23 mouse cellular contexts compared by ENCODE assay signal in genomic region chr11:98979356-98979755, GRCm38 (mm10). TPM values are rescaled to one million over a fixed set of nuclear protein-coding genes. Genes with fewer than 3 reads are reported as not detected.
DNase-seq lines count a peak whose midpoint lies in the region; ATAC-seq and TF ChIP-seq lines count a peak whose summit lies in the region.
"Had no signal": no experiment of that assay in that cellular context is flagged by ENCODE, and none has a peak within 500 bp of the region (broad histone marks: within the 10 kb centered on the region; RNA-seq: fewer than 3 reads in every experiment).

No protein-coding gene starts in this region.

- H3K9me3 ChIP-seq in liver, embryonic 12.5 days (replicated peaks) = no peaks in the 10 kb centered on the region
- H3K9me3 ChIP-seq in stomach, postnatal 0 days (ENCODE audit: control insufficient read depth, low read length) = no peaks in the 10 kb centered on the region
- H3K9me3 ChIP-seq in intestine, postnatal 0 days (ENCODE audit: control insufficient read depth) = no peaks in the 10 kb centered on the region
- H3K9me3 ChIP-seq: embryonic facial prominence, embryonic 13.5 days; embryonic facial prominence, embryonic 15.5 days; forebrain, embryonic 10.5 days; forebrain, embryonic 12.5 days had no signal

- no peaks in the 10 kb centered on the region for H3K36me3 ChIP-seq in liver, adult 2 months (ENCODE audit: control insufficient read depth, insufficient read depth, low read length)
- peaks cover 5% of the 10 kb centered on the region for H3K36me3 ChIP-seq in liver, embryonic 12.5 days
- H3K36me3 ChIP-seq in stomach, postnatal 0 days (ENCODE audit: control insufficient read depth, insufficient read depth, low read length) = no peaks in the 10 kb centered on the region
- H3K36me3 ChIP-seq in intestine, postnatal 0 days (ENCODE audit: control insufficient read depth, insufficient read depth) = peaks cover 9% of the 10 kb centered on the region; the same call in 1 of the 2 replicates
- H3K36me3 ChIP-seq: forebrain, embryonic 12.5 days had no signal

- H3K9ac ChIP-seq in liver, adult 2 months (ENCODE audit: low read depth, low read length) = no peak overlapping the region
- no peak overlapping the region for H3K9ac ChIP-seq in liver, embryonic 12.5 days
- no peak overlapping the region for H3K9ac ChIP-seq in stomach, postnatal 0 days (ENCODE audit: low read length)
- H3K9ac ChIP-seq in intestine, postnatal 0 days (ENCODE audit: low read depth, low read length) = no peak overlapping the region
- H3K9ac ChIP-seq: embryonic facial prominence, embryonic 15.5 days; forebrain, embryonic 12.5 days had no signal

- no peak for TF ChIP-seq CTCF in liver, adult 2 months (IDR thresholded peaks at IDR 0.05; ENCODE audit: low read depth, low read length)
- TF ChIP-seq CTCF in stomach, postnatal 0 days (IDR thresholded peaks at IDR 0.05; ENCODE audit: low read depth) = no peak
- TF ChIP-seq CTCF in intestine, postnatal 0 days (IDR thresholded peaks at IDR 0.05; ENCODE audit: low read depth) = no peak

- H3K79me2 ChIP-seq in liver, adult 2 months (ENCODE audit: control insufficient read depth, insufficient read depth, low read length) = no peaks in the 10 kb centered on the region

- H3K27ac ChIP-seq in liver, adult 2 months (replicated peaks; ENCODE audit: insufficient read depth, low read depth, low read length) = no peak overlapping the region
- no peak overlapping the region for H3K27ac ChIP-seq in liver, embryonic 12.5 days
- no peak overlapping the region for H3K27ac ChIP-seq in stomach, postnatal 0 days (replicated peaks)
- no peak overlapping the region for H3K27ac ChIP-seq in intestine, postnatal 0 days (ENCODE audit: low read depth, low read length)
- H3K27ac ChIP-seq: embryonic facial prominence, embryonic 13.5 days; embryonic facial prominence, embryonic 15.5 days; forebrain, embryonic 10.5 days; forebrain, embryonic 12.5 days had no signal

- no peak for TF ChIP-seq POLR2A in liver, adult 2 months (IDR thresholded peaks at IDR 0.05; ENCODE audit: extremely low read depth, insufficient read depth, low read length)

- no peak for ATAC-seq in cerebellum, adult (ENCODE audit: insufficient number of reproducible peaks, low FRiP score, low TSS enrichment)
- no peak for ATAC-seq in liver, embryonic 12.5 days
- no peak for ATAC-seq in stomach, postnatal 0 days (ENCODE audit: low FRiP score, low TSS enrichment)
- ATAC-seq in intestine, postnatal 0 days = no peak
- ATAC-seq: forebrain, embryonic 14.5 days; forebrain, embryonic 16.5 days had no signal

- TF ChIP-seq EP300 in stomach, postnatal 0 days (optimal IDR thresholded peaks at IDR 0.05) = no peak

- H3K4me2 ChIP-seq in liver, embryonic 12.5 days = no peak overlapping the region
- H3K4me2 ChIP-seq in stomach, postnatal 0 days (replicated peaks; ENCODE audit: low read depth) = no peak overlapping the region
- H3K4me2 ChIP-seq in intestine, postnatal 0 days (replicated peaks; ENCODE audit: low read depth) = no peak overlapping the region
- H3K4me2 ChIP-seq: embryonic facial prominence, embryonic 13.5 days; embryonic facial prominence, embryonic 15.5 days; forebrain, embryonic 12.5 days had no signal

- H3K27me3 ChIP-seq in liver, adult 2 months (ENCODE audit: control insufficient read depth, insufficient read depth, low read length) = 0 out of 2 replicates have a peak, but pooled peaks cover 4% of the 10 kb centered on the region
- H3K27me3 ChIP-seq in liver, embryonic 12.5 days (replicated peaks) = peaks cover 68% of the 10 kb centered on the region
- no peaks in the 10 kb centered on the region for H3K27me3 ChIP-seq in stomach, postnatal 0 days (ENCODE audit: control insufficient read depth, insufficient read depth, low read length)
- peaks cover 8% of the 10 kb centered on the region for H3K27me3 ChIP-seq in intestine, postnatal 0 days (replicated peaks; ENCODE audit: control insufficient read depth, insufficient read depth, low read length)

- H3K4me1 ChIP-seq in liver, adult 2 months (ENCODE audit: control insufficient read depth, insufficient read depth, low read length) = 0 out of 2 replicates have a peak, but pooled peaks cover 2% of the 10 kb centered on the region
- peaks cover 17% of the 10 kb centered on the region for H3K4me1 ChIP-seq in liver, embryonic 12.5 days
- no peaks in the 10 kb centered on the region for H3K4me1 ChIP-seq in stomach, postnatal 0 days (replicated peaks; ENCODE audit: control insufficient read depth, insufficient read depth)
- no peaks in the 10 kb centered on the region for H3K4me1 ChIP-seq in intestine, postnatal 0 days (replicated peaks; ENCODE audit: control insufficient read depth, insufficient read depth, low read length)

- peak; percentile 10 for DNase-seq in cerebellum, adult 9-10 months
- DNase-seq in liver, adult 2 months (ENCODE audit: extremely low read depth, low read depth, low spot score) = peak; percentile 61
- DNase-seq in stomach, postnatal 0 days (ENCODE audit: low spot score) = peak; percentile 55
- DNase-seq: adrenal gland, adult 2 months; adrenal gland, postnatal 10 days; adrenal gland, postnatal 25 days; cerebellum, adult 2 months; cerebellum, postnatal 14 days; cerebellum, postnatal 36 days; embryo, embryonic 11 days had no signal

- H3K4me3 ChIP-seq in liver, adult 2 months (ENCODE audit: insufficient read depth, low read depth, low read length) = no peak overlapping the region
- H3K4me3 ChIP-seq in liver, embryonic 12.5 days = no peak overlapping the region
- H3K4me3 ChIP-seq in stomach, postnatal 0 days (ENCODE audit: low read depth, low read length) = no peak overlapping the region
- no peak overlapping the region for H3K4me3 ChIP-seq in intestine, postnatal 0 days (ENCODE audit: low read depth, low read length)
- H3K4me3 ChIP-seq: embryonic facial prominence, embryonic 13.5 days; embryonic facial prominence, embryonic 15.5 days; erythroblast, embryonic 14.5 days; forebrain, embryonic 10.5 days; forebrain, embryonic 12.5 days had no signal

- WGBS in liver, adult 2 months = 19% methylated on average over 5 of the region's 5 CpGs
- 64% methylated on average over 4 of the region's 5 CpGs for WGBS in liver, embryonic 12.5 days (ENCODE audit: insufficient replicate concordance)
- WGBS in stomach, postnatal 0 days = 56% methylated on average over 4 of the region's 5 CpGs
- WGBS in intestine, postnatal 0 days = 76% methylated on average over 4 of the region's 5 CpGs

RNA-seq across cellular contexts. Expression of gene Gjd3, which starts 3.5 kb away (rescaled TPM):
- total RNA-seq in liver, adult 2 months (2014; rRNA removed) = not detected in 2 replicates
- 0.11 TPM in 1 of 2 replicates, not detected in the other for polyA plus RNA-seq in liver, adult 2 months (2012; rRNA removed)
- polyA plus RNA-seq in liver, embryonic 12.5 days (2016; fragmentation: Nextera tagmentation; extraction: Ambion mirVana) = not detected in 2 replicates
- polyA plus RNA-seq in stomach, postnatal 0 days (2015; fragmentation: Nextera tagmentation; extraction: Ambion mirVana) = 1.9 and 2.1 TPM in 2 replicates
- 0.61 and 0.80 TPM in 2 replicates for polyA plus RNA-seq in intestine, postnatal 0 days (2015; fragmentation: Nextera tagmentation; extraction: Ambion mirVana)
- total RNA-seq: adrenal gland, adult 2 months; adrenal gland, postnatal 25 days; common myeloid progenitor, adult 5-6 weeks; MEL had no signal
- polyA plus RNA-seq: C2C12; erythroblast, embryonic 14.5 days had no signal

RNA-seq across cellular contexts. Expression of gene Top2a, which starts 44.6 kb away (rescaled TPM):
- total RNA-seq in liver, adult 2 months (2014; rRNA removed) = 1.8 and 4.2 TPM in 2 replicates
- polyA plus RNA-seq in liver, adult 2 months (2012; rRNA removed) = 0.22 and 0.31 TPM in 2 replicates
- polyA plus RNA-seq in liver, embryonic 12.5 days (2016; fragmentation: Nextera tagmentation; extraction: Ambion mirVana) = 249 and 261 TPM in 2 replicates
- 31.6 and 44.5 TPM in 2 replicates for polyA plus RNA-seq in stomach, postnatal 0 days (2015; fragmentation: Nextera tagmentation; extraction: Ambion mirVana)
- polyA plus RNA-seq in intestine, postnatal 0 days (2015; fragmentation: Nextera tagmentation; extraction: Ambion mirVana) = 40.9 and 41.8 TPM in 2 replicates

RNA-seq across cellular contexts. Expression of gene Rara, which starts 51.7 kb away (rescaled TPM):
- 3.7 and 4.5 TPM in 2 replicates for total RNA-seq in liver, adult 2 months (2014; rRNA removed)
- polyA plus RNA-seq in liver, adult 2 months (2012; rRNA removed) = 14.1 and 14.6 TPM in 2 replicates
- polyA plus RNA-seq in liver, embryonic 12.5 days (2016; fragmentation: Nextera tagmentation; extraction: Ambion mirVana) = 6.8 and 7.1 TPM in 2 replicates
- polyA plus RNA-seq in stomach, postnatal 0 days (2015; fragmentation: Nextera tagmentation; extraction: Ambion mirVana) = 20.1 and 25.9 TPM in 2 replicates
- 22.2 and 22.4 TPM in 2 replicates for polyA plus RNA-seq in intestine, postnatal 0 days (2015; fragmentation: Nextera tagmentation; extraction: Ambion mirVana)

Comparison
In these comparisons a context has a peak if more than half of its experiments do, and no peak if none do; other contexts are left out.
1. RNA of gene Top2a, which starts 44.6 kb away (polyA plus RNA-seq): 249 to 261 TPM in liver, embryonic 12.5 days, 31.6 to 44.5 TPM in stomach, postnatal 0 days and 40.9 to 41.8 TPM in intestine, postnatal 0 days; 0.22 to 0.31 TPM in liver, adult 2 months; every median in the first group is over 10 times any median in the second.
2. DNase-seq: peak in every context shown above with its lines; median percentile 61 in liver, adult 2 months; 55 in stomach, postnatal 0 days; 10 in cerebellum, adult 9-10 months.